Mouse (Mus musculus): Measurements from ENCODE around the gene Ola1. TPM values are rescaled to one million over a fixed set of nuclear protein-coding genes. Genes with fewer than 3 reads are reported as not detected.

Gene Ola1
- total RNA-seq, 2 experiments from 2014 or later = 113 to 120 TPM

DNA sequence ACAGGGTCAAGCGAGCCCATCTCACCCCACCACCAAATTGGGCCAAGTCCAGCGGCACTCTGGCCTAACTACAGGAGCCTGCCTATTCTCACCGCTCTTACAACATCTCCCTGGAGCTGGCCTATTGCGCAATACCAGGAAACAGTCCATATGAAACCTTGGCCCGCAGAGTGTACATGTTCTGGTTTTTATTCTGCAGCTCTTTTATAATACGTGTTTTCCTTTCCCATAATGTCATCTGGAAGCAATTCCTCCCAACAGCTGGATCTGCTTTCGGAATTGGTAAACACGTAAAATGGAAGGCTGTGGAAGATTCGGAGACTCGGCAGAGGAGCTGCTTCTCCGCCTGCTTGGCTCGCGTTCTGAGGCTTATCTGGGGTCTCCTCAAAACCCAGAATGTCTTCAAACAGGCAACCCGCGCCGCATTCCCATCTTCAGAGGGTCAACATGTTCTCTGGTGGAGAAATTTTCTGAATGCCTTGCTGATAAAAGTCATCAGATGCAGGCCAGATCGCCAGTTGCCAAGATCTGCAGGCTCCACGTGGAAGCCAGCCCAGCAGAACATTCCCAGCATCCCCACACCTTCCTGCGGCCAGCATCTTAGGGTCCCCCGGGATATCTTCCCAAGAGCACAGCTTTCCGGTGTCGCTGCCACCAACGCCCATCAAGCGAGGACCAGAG lies 171.5 kb downstream of the Ola1 start:
- no peak for DNase-seq (ENCODE audit: low spot score in 2 of 2)
- intact Hi-C loops (cut with DNase I) = no loop called here

DNA sequence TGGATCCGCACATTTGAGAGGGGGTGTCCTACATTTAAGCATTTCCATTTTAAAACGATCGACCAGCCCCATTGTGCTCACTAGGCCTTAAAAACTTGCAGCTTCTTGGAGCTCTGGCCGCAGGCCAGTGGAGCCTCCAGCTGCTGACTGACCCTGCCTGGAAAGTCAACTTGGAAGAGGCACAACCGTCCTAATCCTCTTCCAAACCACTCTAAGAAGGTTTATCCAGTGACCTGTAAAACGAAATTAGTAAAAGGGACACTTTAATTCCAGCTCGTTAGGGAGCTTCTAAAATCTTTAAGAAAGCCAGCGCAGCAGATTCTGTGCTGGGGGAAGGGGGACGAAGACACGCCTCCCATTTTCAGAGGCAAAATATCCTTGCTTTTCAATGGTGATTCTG lies 172.1 kb downstream of the Ola1 start:
- DNase-seq (ENCODE audit: low spot score in 2 of 2) = no peak
- intact Hi-C loops (cut with DNase I) = no loop called here

DNA sequence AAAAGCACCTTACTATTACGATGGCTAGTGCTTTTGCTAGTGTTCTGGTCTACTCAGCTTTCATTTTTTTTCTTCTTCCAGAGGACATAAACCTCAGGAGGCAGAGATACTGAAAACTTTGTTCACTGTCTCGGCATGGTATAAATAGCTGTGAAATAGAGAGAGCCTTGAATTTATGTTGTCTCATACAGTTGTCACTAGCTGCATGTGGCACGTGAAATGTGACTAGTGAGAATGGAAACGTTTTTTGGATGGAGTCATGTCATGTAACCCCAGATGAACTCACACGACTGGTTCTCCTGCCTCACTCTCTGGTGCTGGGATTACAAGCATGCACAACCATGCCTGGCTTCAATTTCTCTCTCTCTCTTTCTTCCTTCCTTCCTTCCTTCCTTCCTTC lies 173.2 kb downstream of the Ola1 start:
- intact Hi-C loops (cut with DNase I) = no loop called here

More for the DNA sequence above, 173.2 kb downstream of the Ola1 start:
- no peak for DNase-seq (ENCODE audit: low spot score in 2 of 2)

Other genes with a start within 250 kb of the Ola1 start
- gene Sp3, start 238.5 kb downstream of the Ola1 start, total RNA-seq (2021) = 10 to 100 TPM; 50.5 to 55.5 TPM
- gene Gm11084, start 232.2 kb downstream of the Ola1 start, total RNA-seq (2021) = not detected
- gene Sp9, start 53.0 kb upstream of the Ola1 start, total RNA-seq (2021) = 1 to 10 TPM; 3.4 to 3.8 TPM
- 10 to 100 TPM; 13.6 to 14.4 TPM for gene Scrn3, start 93.7 kb upstream of the Ola1 start, total RNA-seq (2021)
- 10 to 100 TPM; 23.0 to 23.6 TPM for gene Cir1, start 93.8 kb upstream of the Ola1 start, total RNA-seq (2021)
- gene Gpr155, start 167.6 kb upstream of the Ola1 start, total RNA-seq (2021) = 10 to 100 TPM; 31.3 to 37.2 TPM

All from left cerebral cortex, postnatal 14 days (tissue).